Comparison of ENCODE assay signal across 8 mouse cellular contexts in the genomic region with DNA sequence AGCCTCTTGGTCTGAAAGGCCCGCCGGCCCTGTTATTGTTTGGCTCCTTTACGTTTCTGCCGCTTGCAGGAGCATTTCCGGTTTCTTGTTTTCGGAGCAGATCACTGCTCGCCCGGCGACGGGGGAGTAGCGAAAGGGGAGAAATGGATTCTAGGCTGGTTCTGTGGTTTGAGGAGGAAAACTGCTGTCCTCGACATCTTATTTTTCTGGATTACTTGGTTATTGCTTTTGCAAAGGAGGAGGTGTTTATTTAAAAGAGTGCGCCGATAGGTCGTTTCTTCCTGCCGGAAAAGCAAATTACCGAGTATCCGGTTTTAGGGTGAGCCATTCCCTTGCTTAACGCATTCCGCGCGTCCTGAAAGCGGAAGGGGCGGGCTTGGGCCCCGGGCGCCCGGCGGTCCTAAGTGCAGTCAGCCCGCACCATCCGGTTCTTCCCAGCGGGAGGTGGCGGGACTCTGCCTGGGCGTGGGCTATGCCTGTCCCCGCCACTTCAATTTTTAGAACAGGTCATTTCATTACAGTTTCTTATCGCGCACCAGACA. TPM values are rescaled to one million over a fixed set of nuclear protein-coding genes. Genes with fewer than 3 reads are reported as not detected.
DNase-seq lines count a peak whose midpoint lies in the region; ATAC-seq and TF ChIP-seq lines count a peak whose summit lies in the region.

No protein-coding gene starts in this region.

- no peaks in the 10 kb centered on the region for H3K27me3 ChIP-seq in embryonic facial prominence, embryonic 15.5 days

- ATAC-seq in embryonic facial prominence, embryonic 15.5 days (ENCODE audit: insufficient number of reproducible peaks, low FRiP score, low TSS enrichment, low read depth): peak; percentile 84
- ATAC-seq in monocyte, adult 5-6 weeks (replicated peaks; ENCODE audit: insufficient number of reproducible peaks, low FRiP score, low TSS enrichment, poor library complexity, severe bottlenecking): peak; percentile 57

- H3K9me3 ChIP-seq in embryonic facial prominence, embryonic 15.5 days (replicated peaks): no peaks in the 10 kb centered on the region

- WGBS in bone marrow, adult 2 months: under 1% methylated on average over 36 of the region's 36 CpGs
- under 1% methylated on average over 36 of the region's 36 CpGs for WGBS in embryonic facial prominence, embryonic 15.5 days

- DNase-seq in B cell, adult 2 months: peak; percentile 84 to 86
- DNase-seq in heart, adult 8-10 months (ENCODE audit: low spot score): peak; percentile 95
- DNase-seq in kidney, adult 9 months: peak; percentile 96
- DNase-seq in liver: peak; percentile 95
- DNase-seq in spleen, postnatal 4 days (ENCODE audit: low spot score in 2 of 2): peak; percentile 92 to 94

- peaks cover 5% of the 10 kb centered on the region for H3K4me1 ChIP-seq in bone marrow, adult 2 months (ENCODE audit: control insufficient read depth, insufficient read depth, low read length)
- peaks cover 33% of the 10 kb centered on the region for H3K4me1 ChIP-seq in embryonic facial prominence, embryonic 15.5 days

- peak; percentile 78; the same call in 1 of the 2 replicates for TF ChIP-seq POLR2A in bone marrow, adult 2 months (IDR thresholded peaks at IDR 0.05; ENCODE audit: borderline replicate concordance, control insufficient read depth, low read depth, low read length)

- no peak for TF ChIP-seq CTCF in bone marrow, adult 2 months (IDR thresholded peaks at IDR 0.05; ENCODE audit: control insufficient read depth, insufficient read depth, low read length)

- peak overlapping the region; percentile 78 for H3K4me2 ChIP-seq in embryonic facial prominence, embryonic 15.5 days (replicated peaks)

- peaks cover 7% of the 10 kb centered on the region; the same call in 1 of the 2 replicates for H3K36me3 ChIP-seq in embryonic facial prominence, embryonic 15.5 days

- peak overlapping the region; percentile 71 for H3K9ac ChIP-seq in embryonic facial prominence, embryonic 15.5 days

- H3K4me3 ChIP-seq in bone marrow, adult 2 months (replicated peaks; ENCODE audit: control insufficient read depth, low read depth, low read length): peak overlapping the region; percentile 90
- H3K4me3 ChIP-seq in embryonic facial prominence, embryonic 15.5 days (replicated peaks): peak overlapping the region; percentile 87

- peak overlapping the region; percentile 92 for H3K27ac ChIP-seq in bone marrow, adult 2 months (ENCODE audit: control insufficient read depth, insufficient read depth, low read depth, low read length, poor library complexity)
- peak overlapping the region; percentile 96 for H3K27ac ChIP-seq in embryonic facial prominence, embryonic 15.5 days (replicated peaks)

RNA-seq across cellular contexts. Expression of a gene that starts 1.1 kb away (rescaled TPM):
- polyA plus RNA-seq in bone marrow, adult 2 months (2011; ENCODE audit: insufficient read depth, insufficient read length, low replicate concordance, missing spikeins): 34.5 and 71.7 TPM in 2 replicates
- polyA plus RNA-seq in embryonic facial prominence, embryonic 15.5 days (2015; fragmentation: Nextera tagmentation; extraction: Ambion mirVana): 134 and 141 TPM in 2 replicates
- total RNA-seq in heart, adult 8-10 months (2022): 10 to 100 TPM; 12.8 to 16.3 (median 14.1) TPM
- 11.9 to 26.9 TPM (median 24.5 TPM) in 3 replicates for total RNA-seq in monocyte, adult 5-6 weeks (2017)

RNA-seq across cellular contexts. Expression of a gene that starts 1.2 kb away (rescaled TPM):
- polyA plus RNA-seq in bone marrow, adult 2 months (2011; ENCODE audit: insufficient read depth, insufficient read length, low replicate concordance, missing spikeins): 28.1 and 36.2 TPM in 2 replicates
- 25.0 and 26.5 TPM in 2 replicates for polyA plus RNA-seq in embryonic facial prominence, embryonic 15.5 days (2015; fragmentation: Nextera tagmentation; extraction: Ambion mirVana)
- 1 to 10 TPM; 4.6 to 6.7 (median 5.6) TPM for total RNA-seq in heart, adult 8-10 months (2022)
- 2.8 to 9.4 TPM (median 3.8 TPM) in 3 replicates for total RNA-seq in monocyte, adult 5-6 weeks (2017)

RNA-seq across cellular contexts. Expression of a gene that starts 21.2 kb away (rescaled TPM):
- polyA plus RNA-seq in bone marrow, adult 2 months (2011; ENCODE audit: insufficient read depth, insufficient read length, low replicate concordance, missing spikeins): 1.9 and 2.2 TPM in 2 replicates
- 29.0 and 31.5 TPM in 2 replicates for polyA plus RNA-seq in embryonic facial prominence, embryonic 15.5 days (2015; fragmentation: Nextera tagmentation; extraction: Ambion mirVana)
- 100 to 1,000 TPM; 105 to 137 (median 128) TPM for total RNA-seq in heart, adult 8-10 months (2022)
- total RNA-seq in monocyte, adult 5-6 weeks (2017): 0.49 to 0.96 TPM in 2 of 3 replicates, not detected in the other

RNA-seq across cellular contexts. Expression of a gene that starts 24.5 kb away (rescaled TPM):
- 12.1 and 16.9 TPM in 2 replicates for polyA plus RNA-seq in bone marrow, adult 2 months (2011; ENCODE audit: insufficient read depth, insufficient read length, low replicate concordance, missing spikeins)
- 12.4 and 13.4 TPM in 2 replicates for polyA plus RNA-seq in embryonic facial prominence, embryonic 15.5 days (2015; fragmentation: Nextera tagmentation; extraction: Ambion mirVana)
- 10 to 100 TPM; 12.4 to 16.3 (median 13.1) TPM for total RNA-seq in heart, adult 8-10 months (2022)
- total RNA-seq in monocyte, adult 5-6 weeks (2017): not detected in 3 replicates

RNA-seq across cellular contexts. Expression of a gene that starts 32.3 kb away (rescaled TPM):
- polyA plus RNA-seq in bone marrow, adult 2 months (2011; ENCODE audit: insufficient read depth, insufficient read length, low replicate concordance, missing spikeins): 0.90 and 1.4 TPM in 2 replicates
- 4.9 and 8.3 TPM in 2 replicates for polyA plus RNA-seq in embryonic facial prominence, embryonic 15.5 days (2015; fragmentation: Nextera tagmentation; extraction: Ambion mirVana)
- under 1 TPM; 0.22 to 0.66 (median 0.40) TPM for total RNA-seq in heart, adult 8-10 months (2022)
- total RNA-seq in monocyte, adult 5-6 weeks (2017): 1.4 to 6.4 TPM (median 4.7 TPM) in 3 replicates

Comparison
In these comparisons a context has a peak if more than half of its experiments do, and no peak if none do; other contexts are left out.
1. Peak in every context shown above with its lines: DNase-seq, ATAC-seq, H3K4me3 ChIP-seq and H3K27ac ChIP-seq.
2. RNA of a gene that starts 21.2 kb away (total RNA-seq): 105 to 137 TPM in heart, adult 8-10 months; 0.49 to 0.96 TPM in monocyte, adult 5-6 weeks; every median in the first group is over 10 times any median in the second.